18 mouse cellular contexts compared by ENCODE assay signal in the genomic region with DNA sequence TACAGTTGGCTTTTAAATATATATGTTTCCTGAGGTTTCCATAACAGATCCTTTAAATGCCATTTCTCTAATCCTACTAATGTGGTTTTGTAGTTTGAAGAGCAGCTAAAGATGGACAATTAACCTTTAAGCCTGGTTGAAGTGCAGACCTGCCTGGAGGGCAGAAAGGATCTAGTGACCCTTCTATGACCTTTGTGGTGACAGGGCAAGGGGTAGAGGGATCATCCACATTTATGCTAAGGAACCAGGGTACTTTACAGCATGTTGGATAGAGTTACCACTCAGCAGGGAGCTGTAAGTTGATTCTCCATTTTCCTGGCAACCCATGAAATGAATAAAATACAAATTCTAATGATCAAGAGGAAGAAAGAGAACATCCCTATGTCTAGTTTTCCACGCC.
"Had no signal": no experiment of that assay in that cellular context is flagged by ENCODE, and none has a peak within 500 bp of the region (broad histone marks: within the 10 kb centered on the region; RNA-seq: fewer than 3 reads in every experiment).

No protein-coding gene starts in this region.

- H3K4me3 ChIP-seq: kidney, embryonic 15.5 days; limb, embryonic 12.5 days; liver, embryonic 13.5 days; lung, embryonic 15.5 days; megakaryocyte, embryonic 14.5 days; midbrain, embryonic 13.5 days; myocyte; neural tube, embryonic 15.5 days; stomach, embryonic 15.5 days had no signal

- H3K4me1 ChIP-seq: kidney, embryonic 15.5 days; liver, embryonic 13.5 days; lung, embryonic 15.5 days; stomach, embryonic 15.5 days had no signal

- H3K9me3 ChIP-seq: kidney, embryonic 15.5 days; limb, embryonic 12.5 days; liver, embryonic 13.5 days; lung, embryonic 15.5 days; megakaryocyte, embryonic 14.5 days; midbrain, embryonic 13.5 days; neural tube, embryonic 15.5 days; stomach, embryonic 15.5 days had no signal

- H3K4me2 ChIP-seq: kidney, embryonic 15.5 days; limb, embryonic 12.5 days; liver, embryonic 13.5 days; lung, embryonic 15.5 days; midbrain, embryonic 13.5 days; neural tube, embryonic 15.5 days; stomach, embryonic 15.5 days had no signal

- ATAC-seq: liver, postnatal 0 days; midbrain, embryonic 13.5 days had no signal

- H3K9ac ChIP-seq: kidney, embryonic 15.5 days; limb, embryonic 12.5 days; liver, embryonic 13.5 days; liver, postnatal 0 days; lung, embryonic 15.5 days; midbrain, embryonic 13.5 days; neural tube, embryonic 15.5 days; stomach, embryonic 15.5 days had no signal

- DNase-seq: kidney, adult 2 months; kidney, postnatal 25 days; liver; liver, embryonic 13.5 days; liver, postnatal 0 days; lung, postnatal 14 days; right cerebral cortex, postnatal 4 days; thymus, adult 2 months; thymus, postnatal 25 days had no signal

- H3K27ac ChIP-seq: kidney, embryonic 15.5 days; limb, embryonic 12.5 days; liver, embryonic 13.5 days; lung, embryonic 15.5 days; macrophage; midbrain, embryonic 13.5 days; neural tube, embryonic 15.5 days; stomach, embryonic 15.5 days had no signal

- H3K36me3 ChIP-seq: kidney, embryonic 15.5 days; limb, embryonic 12.5 days; liver, embryonic 13.5 days; lung, embryonic 15.5 days; midbrain, embryonic 13.5 days; neural tube, embryonic 15.5 days; stomach, embryonic 15.5 days had no signal

- H3K27me3 ChIP-seq: kidney, embryonic 15.5 days; limb, embryonic 12.5 days; liver, embryonic 13.5 days; lung, embryonic 15.5 days; megakaryocyte, embryonic 14.5 days; neural tube, embryonic 15.5 days; stomach, embryonic 15.5 days had no signal
